19 mouse cellular contexts compared by ENCODE assay signal in the genomic region with DNA sequence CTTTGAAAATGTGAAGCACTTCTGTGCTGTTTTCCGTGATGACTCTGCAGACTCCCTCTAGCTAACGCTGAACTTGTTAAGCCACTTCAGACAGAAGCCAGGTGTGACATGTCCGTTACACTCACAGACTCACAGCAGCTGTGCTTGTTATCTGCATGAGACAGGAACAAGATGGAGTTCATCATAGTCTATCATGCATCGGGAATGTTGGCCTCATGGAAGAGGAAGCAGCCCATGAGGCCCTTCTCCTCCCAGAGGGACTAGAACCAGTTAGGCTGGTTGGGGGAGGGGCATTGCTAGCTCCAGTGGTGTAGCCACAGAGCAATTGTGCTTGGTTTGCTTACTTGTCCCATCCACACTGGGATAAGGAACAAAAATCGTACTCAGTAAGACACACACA.
DNase-seq lines count a peak whose midpoint lies in the region; ATAC-seq lines count a peak whose summit lies in the region.
"Had no signal": no experiment of that assay in that cellular context is flagged by ENCODE, and none has a peak within 500 bp of the region (broad histone marks: within the 10 kb centered on the region; RNA-seq: fewer than 3 reads in every experiment).

No protein-coding gene starts in this region.

- 52% methylated on average over 5 of the region's 5 CpGs for WGBS in heart, embryonic 11.5 days (ENCODE audit: insufficient replicate concordance)
- 33% methylated on average over 5 of the region's 5 CpGs for WGBS in lung, embryonic 15.5 days

- H3K4me2 ChIP-seq in heart, embryonic 11.5 days = no peak overlapping the region
- H3K4me2 ChIP-seq in lung, embryonic 15.5 days = no peak overlapping the region
- H3K4me2 ChIP-seq: limb, embryonic 12.5 days; midbrain, embryonic 13.5 days had no signal

- H3K27me3 ChIP-seq in heart, embryonic 11.5 days (ENCODE audit: control insufficient read depth, insufficient read depth, low read length) = no peaks in the 10 kb centered on the region
- no peaks in the 10 kb centered on the region for H3K27me3 ChIP-seq in lung, embryonic 15.5 days
- H3K27me3 ChIP-seq: limb, embryonic 12.5 days; midbrain, embryonic 13.5 days had no signal

- no peak overlapping the region for H3K9ac ChIP-seq in heart, embryonic 11.5 days (ENCODE audit: low read depth, low read length)
- H3K9ac ChIP-seq in lung, embryonic 15.5 days = no peak overlapping the region
- H3K9ac ChIP-seq: limb, embryonic 12.5 days; liver, postnatal 0 days; midbrain, embryonic 13.5 days had no signal

- peaks cover 4% of the 10 kb centered on the region; the same call in 1 of the 2 replicates for H3K9me3 ChIP-seq in heart, embryonic 11.5 days (replicated peaks; ENCODE audit: control insufficient read depth, low read length)
- no peaks in the 10 kb centered on the region for H3K9me3 ChIP-seq in lung, embryonic 15.5 days
- H3K9me3 ChIP-seq: midbrain, embryonic 13.5 days had no signal

- H3K4me3 ChIP-seq in heart, embryonic 11.5 days (ENCODE audit: low read depth, low read length) = no peak overlapping the region
- H3K4me3 ChIP-seq in lung, embryonic 15.5 days = no peak overlapping the region
- H3K4me3 ChIP-seq: forebrain, embryonic 10.5 days; limb, embryonic 12.5 days; midbrain, embryonic 13.5 days had no signal

- H3K27ac ChIP-seq in heart, embryonic 11.5 days (ENCODE audit: low read depth, low read length) = no peak overlapping the region
- H3K27ac ChIP-seq in lung, embryonic 15.5 days = no peak overlapping the region
- H3K27ac ChIP-seq: forebrain, embryonic 10.5 days; limb, embryonic 12.5 days; midbrain, embryonic 13.5 days had no signal

- intact Hi-C loops in left cerebral cortex, postnatal 36 days (cut with DNase I) = no loop called here

- ATAC-seq in heart, embryonic 11.5 days (replicated peaks; ENCODE audit: insufficient number of reproducible peaks, low FRiP score, low TSS enrichment) = no peak
- ATAC-seq in lung, embryonic 15.5 days (ENCODE audit: borderline replicate concordance, extremely low read depth, low FRiP score, low TSS enrichment) = peak; percentile 91
- ATAC-seq: hindbrain, embryonic 16.5 days; liver, postnatal 0 days; midbrain, embryonic 13.5 days had no signal

- H3K36me3 ChIP-seq in heart, embryonic 11.5 days (ENCODE audit: control insufficient read depth, insufficient read depth, low read length) = no peaks in the 10 kb centered on the region
- no peaks in the 10 kb centered on the region for H3K36me3 ChIP-seq in lung, embryonic 15.5 days
- H3K36me3 ChIP-seq: forebrain, embryonic 10.5 days; limb, embryonic 12.5 days; midbrain, embryonic 13.5 days had no signal

- peak; percentile 4 to 25 for DNase-seq in heart, adult 18-20 months
- peak; percentile 3 for DNase-seq in urinary bladder, postnatal 25 days (ENCODE audit: low spot score)
- DNase-seq in urinary bladder, adult 18-20 months (ENCODE audit: low spot score in 2 of 2) = no peak
- no peak for DNase-seq in cerebellum, adult 11 months
- no peak for DNase-seq in left cerebral cortex, postnatal 36 days (ENCODE audit: low spot score in 2 of 2)
- DNase-seq in cerebellum, postnatal 4 days (ENCODE audit: low spot score in 2 of 2) = no peak
- DNase-seq: adrenal gland, adult 2 months; cerebellum, adult 9-10 months; kidney, postnatal 25 days; layer of hippocampus, postnatal 36 days; liver, postnatal 0 days; right cerebral cortex, postnatal 25 days; thymus, postnatal 36 days had no signal

- no peaks in the 10 kb centered on the region; the same call in 1 of the 2 replicates for H3K4me1 ChIP-seq in heart, embryonic 11.5 days (ENCODE audit: control insufficient read depth, insufficient read depth, low read length)
- H3K4me1 ChIP-seq in lung, embryonic 15.5 days = 0 out of 2 replicates have a peak, but pooled peaks cover 2% of the 10 kb centered on the region
- H3K4me1 ChIP-seq: forebrain, embryonic 10.5 days; limb, embryonic 12.5 days; midbrain, embryonic 13.5 days had no signal

Comparison
In these comparisons a context has a peak if more than half of its experiments do, and no peak if none do; other contexts are left out.
1. DNase-seq: peak in heart, adult 18-20 months (2 of 2) and urinary bladder, postnatal 25 days (single experiment); none in urinary bladder, adult 18-20 months (0 of 2), cerebellum, adult 11 months (single experiment), left cerebral cortex, postnatal 36 days (0 of 2) and cerebellum, postnatal 4 days (0 of 2).